Mouse (Mus musculus) olfactory bulb, adult 2 months (tissue): ENCODE measurements around the gene Trpm2.

Experiments used
- CTCF ChIP-seq: fragments of 200-500 bp; IDR thresholded peaks from 2 replicates; pipeline ENCODE4 v1.5.1; 2012; ENCODE audit warnings: low read depth, mild to moderate bottlenecking, low read length, moderate library complexity; ENCODE audit not compliant: insufficient read depth
- POLR2A ChIP-seq: fragments of 200-500 bp; IDR thresholded peaks from 2 replicates; pipeline ENCODE4 v1.6.1; 2012; ENCODE audit warnings: mild to moderate bottlenecking, low read depth, low read length, moderate library complexity; ENCODE audit not compliant: insufficient read depth

GRCm38 (mm10) chr10:77927375-77927774, 43.0 kb downstream of the Trpm2 start:
- no peak for TF ChIP-seq CTCF
- no peak for TF ChIP-seq POLR2A
